Mouse (Mus musculus) bone marrow macrophage, adult 2 months (primary cell): ENCODE measurements around the gene Fryl. TPM values are rescaled to one million over a fixed set of nuclear protein-coding genes. Genes with fewer than 3 reads are reported as not detected.
"Not testable (repeated sequence)": the region's sequence is repeated elsewhere in the genome, so short reads cannot be mapped to it uniquely, and the experiment has no call there.

Experiments
- H3K27ac ChIP-seq: 2 replicates; pipeline ENCODE4 v1.5.1; 2012; ENCODE audit warnings: low read depth, low read length; ENCODE audit not compliant: insufficient read depth
- H3K4me1 ChIP-seq: 2 replicates; pipeline ENCODE4 v1.6.1; 2012; ENCODE audit warnings: low read length; ENCODE audit not compliant: control insufficient read depth, insufficient read depth
- H3K4me3 ChIP-seq: 2 replicates; pipeline ENCODE4 v1.5.1; 2012; ENCODE audit warnings: mild to moderate bottlenecking, low read length, moderate library complexity; ENCODE audit not compliant: insufficient read depth
- CTCF ChIP-seq: IDR thresholded peaks from 2 replicates; pipeline ENCODE4 v1.5.1; 2012; ENCODE audit warnings: low read depth, mild to moderate bottlenecking, low read length, moderate library complexity
- POLR2A ChIP-seq: IDR thresholded peaks from 2 replicates; pipeline ENCODE4 v1.6.1; 2012; ENCODE audit warnings: mild to moderate bottlenecking, low read depth, low read length, borderline replicate concordance
- polyA plus RNA-seq: library from polyadenylated mRNA; stranded (reverse); fragments of >200 nt; gene quantifications from 2 replicates; pipeline ENCODE4 v1.2.4, GENCODE M21; 2012; ENCODE audit not compliant: missing spikeins, insufficient read depth, insufficient read length

The Fryl gene
- polyA plus RNA-seq, 1 experiment, result 47.9 TPM

- TF ChIP-seq CTCF (no peak; the same call in 1 of the 2 replicates), POLR2A (no peak)
- H3K4me1 ChIP-seq, result no peaks in the 10 kb centered on the region
- no peak overlapping the region for H3K27ac ChIP-seq
- H3K4me3 ChIP-seq, result no peak overlapping the region
Observed at GRCm38 (mm10) chr5:73056457-73056856, 200.0 kb downstream of the Fryl start.

- Histone ChIP-seq H3K27ac (no peak overlapping the region), H3K4me1 (no peaks in the 10 kb centered on the region), H3K4me3 (no peak overlapping the region)
- TF ChIP-seq POLR2A (no peak), CTCF (no peak)
Observed at GRCm38 (mm10) chr5:73053933-73054332, 202.5 kb downstream of the Fryl start.

GRCm38 (mm10) chr5:73047651-73048245, 208.7 kb downstream of the Fryl start:
- H3K27ac ChIP-seq, result no peak overlapping the region
- TF ChIP-seq POLR2A (no peak), CTCF (no peak)
- no peak overlapping the region for H3K4me3 ChIP-seq
- no peaks in the 10 kb centered on the region for H3K4me1 ChIP-seq

GRCm38 (mm10) chr5:73044055-73044454, 212.4 kb downstream of the Fryl start:
- Histone ChIP-seq H3K4me3 (no peak overlapping the region), H3K4me1 (no peaks in the 10 kb centered on the region), H3K27ac (no peak overlapping the region)
- no peak for TF ChIP-seq POLR2A
- no peak for TF ChIP-seq CTCF

GRCm38 (mm10) chr5:73032481-73032880, 223.9 kb downstream of the Fryl start:
- TF ChIP-seq CTCF (no peak), POLR2A (no peak)
- Histone ChIP-seq H3K4me1 (no peaks in the 10 kb centered on the region), H3K4me3 (no peak overlapping the region), H3K27ac (no peak overlapping the region)

GRCm38 (mm10) chr5:73028646-73029045, 227.8 kb downstream of the Fryl start:
- H3K27ac ChIP-seq, result no peak overlapping the region
- TF ChIP-seq POLR2A (no peak), CTCF (no peak)
- no peak overlapping the region for H3K4me3 ChIP-seq
- H3K4me1 ChIP-seq, result no peaks in the 10 kb centered on the region

GRCm38 (mm10) chr5:73023801-73024200, 232.6 kb downstream of the Fryl start:
- Histone ChIP-seq H3K4me3 (no peak overlapping the region), H3K27ac (no peak overlapping the region), H3K4me1 (no peaks in the 10 kb centered on the region)
- TF ChIP-seq CTCF, result no peak
- no peak for TF ChIP-seq POLR2A

- no peak overlapping the region for H3K27ac ChIP-seq
Observed at GRCm38 (mm10) chr5:73014745-73015144, 241.7 kb downstream of the Fryl start.

GRCm38 (mm10) chr5:73013611-73014287, 242.7 kb downstream of the Fryl start:
- peak overlapping the region; percentile 46 for H3K4me3 ChIP-seq
- not testable (repeated sequence) for H3K27ac ChIP-seq, H3K4me1 ChIP-seq

More at GRCm38 (mm10) chr5:73014745-73015144, 241.7 kb downstream of the Fryl start:
- TF ChIP-seq CTCF (no peak), POLR2A (no peak)
- H3K4me1 ChIP-seq, result no peaks in the 10 kb centered on the region
- no peak overlapping the region for H3K4me3 ChIP-seq

- not testable (repeated sequence) for H3K4me1 ChIP-seq, H3K4me3 ChIP-seq, H3K27ac ChIP-seq
Observed at GRCm38 (mm10) chr5:73012884-73013610, 243.4 kb downstream of the Fryl start.

- H3K4me1 ChIP-seq, H3K27ac ChIP-seq, H3K4me3 ChIP-seq: not testable (repeated sequence)
Observed at GRCm38 (mm10) chr5:73011806-73012205, 244.6 kb downstream of the Fryl start.

GRCm38 (mm10) chr5:73008230-73008629, 248.2 kb downstream of the Fryl start:
- H3K27ac ChIP-seq, H3K4me3 ChIP-seq, H3K4me1 ChIP-seq: not testable (repeated sequence)
